Mouse (Mus musculus) embryonic facial prominence, embryonic 11.5 days (tissue): ENCODE results near the gene Flt3l. TPM values are rescaled to one million over a fixed set of nuclear protein-coding genes. Genes with fewer than 3 reads are reported as not detected.

Experiments used
- ATAC-seq: fragments of 200-750 bp; cut with Nextera tagmentation; replicated peaks from 2 replicates; pipeline ENCODE4 v1.8.0; 2017; ENCODE audit warnings: low read depth; ENCODE audit not compliant: insufficient number of reproducible peaks, low FRiP score, low TSS enrichment
- DNase-seq: peaks from one replicate; pipeline ENCODE4 v3.0.0-alpha.2; 2015; ENCODE audit warnings: low spot score
- H3K27ac ChIP-seq: fragments of 300-500 bp; sonication (generic); replicated peaks from 2 replicates; pipeline ENCODE4 v1.5.1; 2014; ENCODE audit warnings: mild to moderate bottlenecking, low read depth, low read length, control low read depth
- H3K27me3 ChIP-seq: fragments of 300-500 bp; sonication (generic); 2 replicates; pipeline ENCODE4 v1.6.1; 2014; ENCODE audit warnings: mild to moderate bottlenecking, low read length, moderate library complexity, mixed read lengths; ENCODE audit not compliant: control insufficient read depth, insufficient read depth
- H3K36me3 ChIP-seq: fragments of 300-500 bp; sonication (generic); replicated peaks from 2 replicates; pipeline ENCODE4 v1.6.1; 2014; ENCODE audit warnings: low read depth, mild to moderate bottlenecking, low read length, moderate library complexity, mixed read lengths; ENCODE audit not compliant: control insufficient read depth, insufficient read depth
- H3K4me1 ChIP-seq: fragments of 300-500 bp; sonication (generic); 2 replicates; pipeline ENCODE4 v1.6.1; 2014; ENCODE audit warnings: low read length, mixed read lengths; ENCODE audit not compliant: control insufficient read depth, insufficient read depth
- H3K4me2 ChIP-seq: fragments of 300-500 bp; sonication (generic); 2 replicates; pipeline ENCODE4 v1.6.1; 2014; ENCODE audit warnings: low read depth, mild to moderate bottlenecking, control low read depth, low read length, moderate library complexity
- H3K4me3 ChIP-seq: fragments of 300-500 bp; sonication (generic); 2 replicates; pipeline ENCODE4 v1.5.1; 2014; ENCODE audit warnings: low read depth, low read length, control low read depth
- H3K9ac ChIP-seq: fragments of 300-500 bp; sonication (generic); replicated peaks from 2 replicates; pipeline ENCODE4 v1.6.1; 2014; ENCODE audit warnings: mild to moderate bottlenecking, control low read depth, low read length
- H3K9me3 ChIP-seq: fragments of 300-500 bp; sonication (generic); replicated peaks from 2 replicates; pipeline ENCODE4 v1.6.1; 2016; ENCODE audit warnings: mild to moderate bottlenecking, low read length, inconsistent platforms, mixed read lengths; ENCODE audit not compliant: control insufficient read depth
- WGBS: fragments of 180-500 bp; shearing (Covaris S2); extraction: QIAGEN DNeasy Blood & Tissue Kit; methylation state at CpG from one replicate; pipeline ENCODE4 v1.1.7; 2014; 5-methylcytosine and 5-hydroxymethylcytosine counted together
- polyA plus RNA-seq: library from polyadenylated mRNA; unstranded; fragments of >200 nt; fragmentation: Nextera tagmentation; extraction: Ambion mirVana; gene quantifications from 2 replicates; pipeline ENCODE4 v1.2.1, GENCODE M21; 2014

Flt3l gene
- polyA plus RNA-seq, 1 experiment from 2014 or later: 0.52 TPM

GRCm38 (mm10) chr7:45105491-45105890 lies 30.7 kb downstream of the Flt3l start:
- no peak overlapping the region for H3K27ac ChIP-seq
- no peak overlapping the region for H3K4me3 ChIP-seq
- H3K27me3 ChIP-seq: no peaks in the 10 kb centered on the region
- no peak overlapping the region for H3K9ac ChIP-seq
- 79% methylated on average over 8 of the region's 8 CpGs for WGBS
- no peak overlapping the region for H3K4me2 ChIP-seq
- no peaks in the 10 kb centered on the region for H3K9me3 ChIP-seq
- no peaks in the 10 kb centered on the region; the same call in 1 of the 2 replicates for H3K4me1 ChIP-seq
- DNase-seq (no peak), ATAC-seq (no peak)
- H3K36me3 ChIP-seq: no peaks in the 10 kb centered on the region

DNA sequence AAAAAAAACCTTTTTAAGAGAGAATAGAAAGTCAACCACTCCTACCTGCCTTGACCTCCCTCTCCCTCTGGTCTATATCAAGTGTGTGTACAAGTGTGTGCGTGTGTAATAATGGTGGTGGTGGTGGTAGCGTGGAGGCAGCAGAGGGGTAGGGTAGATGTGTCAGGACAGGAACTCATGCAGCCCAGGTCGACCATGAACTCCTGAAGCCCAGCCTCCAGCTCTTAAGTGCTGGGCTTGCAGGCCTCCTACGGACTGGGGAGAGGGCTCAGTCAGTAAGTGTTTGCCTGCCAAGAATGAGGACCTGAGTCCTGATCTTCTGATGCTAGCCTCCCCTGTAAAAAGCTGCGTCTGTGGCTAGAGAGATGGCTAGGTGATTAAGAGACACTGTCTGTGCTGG lies 31.3 kb downstream of the Flt3l start:
- H3K36me3 ChIP-seq: no peaks in the 10 kb centered on the region
- no peak overlapping the region for H3K9ac ChIP-seq
- DNase-seq (no peak), ATAC-seq (no peak)
- no peaks in the 10 kb centered on the region for H3K9me3 ChIP-seq
- WGBS: 77% methylated on average over 5 of the region's 5 CpGs
- H3K27ac ChIP-seq: no peak overlapping the region
- H3K4me1 ChIP-seq: no peaks in the 10 kb centered on the region; the same call in 1 of the 2 replicates
- no peaks in the 10 kb centered on the region for H3K27me3 ChIP-seq
- no peak overlapping the region for H3K4me2 ChIP-seq
- no peak overlapping the region for H3K4me3 ChIP-seq

DNA sequence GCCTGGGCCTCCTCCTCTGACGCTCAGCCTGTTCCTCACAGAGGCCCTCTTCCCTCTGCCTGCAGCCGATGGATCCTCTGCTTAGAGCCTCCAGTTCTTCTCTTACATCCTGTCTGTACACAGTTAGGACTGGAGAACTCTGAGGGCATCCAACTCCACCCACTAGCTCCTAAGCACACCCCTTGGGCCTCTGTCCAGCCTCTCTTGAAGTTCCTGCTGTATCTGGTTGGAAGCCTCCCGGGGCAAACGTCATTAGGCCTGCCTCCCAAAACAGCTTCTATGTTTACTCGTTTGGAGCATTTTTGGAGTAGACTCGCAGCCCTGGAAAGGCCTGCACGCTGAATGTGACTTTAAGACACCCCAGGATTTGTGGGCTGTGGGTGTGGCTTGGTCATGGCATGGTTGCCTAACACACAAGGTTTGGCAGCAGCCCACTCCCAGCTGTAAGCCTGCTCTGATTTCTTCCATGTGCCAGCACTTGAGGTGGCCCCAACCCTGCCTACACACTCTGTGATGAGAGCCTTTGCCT lies 32.5 kb downstream of the Flt3l start, which contains the start of gene Fcgrt:
Fcgrt (minus strand) TSS at position 200 of the 529 bp plus-strand sequence.
- ATAC-seq (peak; percentile 50; the same call in 1 of the 2 replicates), DNase-seq (no peak)
- no peak within 1 kb of the TSS for H3K4me3 ChIP-seq
- no peaks in the 10 kb centered on the region for H3K36me3 ChIP-seq
- no peaks in the 10 kb centered on the region for H3K27me3 ChIP-seq
- 57% methylated on average over 7 of the region's 7 CpGs for WGBS
- peak within 1 kb of the TSS; percentile 7; the same call in 1 of the 2 replicates for H3K4me2 ChIP-seq
- no peaks in the 10 kb centered on the region; the same call in 1 of the 2 replicates for H3K4me1 ChIP-seq
- peak within 1 kb of the TSS; percentile 62 for H3K27ac ChIP-seq
- peak within 1 kb of the TSS; percentile 43 for H3K9ac ChIP-seq
- H3K9me3 ChIP-seq: no peaks in the 10 kb centered on the region

GRCm38 (mm10) chr7:45102940-45103585 lies 33.2 kb downstream of the Flt3l start:
- 51% methylated on average over 9 of the region's 9 CpGs for WGBS
- peak overlapping the region; percentile 7; the same call in 1 of the 2 replicates for H3K4me2 ChIP-seq
- no peak overlapping the region for H3K4me3 ChIP-seq

DNA sequence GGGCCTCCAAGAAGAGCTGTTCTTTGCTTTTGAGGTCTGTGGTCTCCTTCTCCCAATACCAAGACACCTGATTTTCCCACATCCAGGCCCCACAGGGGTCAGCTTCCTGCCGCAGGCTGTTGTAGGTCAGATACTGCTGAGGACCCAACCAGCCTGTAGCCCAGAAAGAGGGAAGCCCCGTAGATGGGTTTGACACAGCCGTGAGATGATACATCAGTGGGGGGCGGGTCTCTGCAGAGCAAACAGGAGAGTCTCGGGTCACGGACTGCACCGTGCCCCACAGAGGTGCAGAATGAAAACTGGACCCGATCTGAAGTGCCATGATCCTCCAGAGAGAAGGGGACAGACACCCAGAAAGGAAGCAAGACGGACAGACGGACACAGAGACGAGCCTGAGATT lies 33.8 kb downstream of the Flt3l start:
- Histone ChIP-seq H3K27me3 (no peaks in the 10 kb centered on the region), H3K9ac (no peak overlapping the region), H3K9me3 (no peaks in the 10 kb centered on the region), H3K4me3 (no peak overlapping the region), H3K27ac (no peak overlapping the region), H3K4me1 (no peaks in the 10 kb centered on the region; the same call in 1 of the 2 replicates), H3K4me2 (no peak overlapping the region), H3K36me3 (no peaks in the 10 kb centered on the region)
- no peak for DNase-seq
- no peak for ATAC-seq
- 89% methylated on average over 11 of the region's 11 CpGs for WGBS

More at GRCm38 (mm10) chr7:45102940-45103585, 33.2 kb downstream of the Flt3l start:
- H3K9me3 ChIP-seq: no peaks in the 10 kb centered on the region
- H3K27me3 ChIP-seq: no peaks in the 10 kb centered on the region
- DNase-seq: no peak
- peak overlapping the region; percentile 43 for H3K9ac ChIP-seq
- ATAC-seq: no peak
- no peaks in the 10 kb centered on the region for H3K36me3 ChIP-seq
- no peaks in the 10 kb centered on the region; the same call in 1 of the 2 replicates for H3K4me1 ChIP-seq
- peak overlapping the region; percentile 62; the same call in 1 of the 2 replicates for H3K27ac ChIP-seq

GRCm38 (mm10) chr7:45100046-45100445 lies 36.2 kb downstream of the Flt3l start:
- ATAC-seq: no peak
- no peaks in the 10 kb centered on the region for H3K9me3 ChIP-seq

DNA sequence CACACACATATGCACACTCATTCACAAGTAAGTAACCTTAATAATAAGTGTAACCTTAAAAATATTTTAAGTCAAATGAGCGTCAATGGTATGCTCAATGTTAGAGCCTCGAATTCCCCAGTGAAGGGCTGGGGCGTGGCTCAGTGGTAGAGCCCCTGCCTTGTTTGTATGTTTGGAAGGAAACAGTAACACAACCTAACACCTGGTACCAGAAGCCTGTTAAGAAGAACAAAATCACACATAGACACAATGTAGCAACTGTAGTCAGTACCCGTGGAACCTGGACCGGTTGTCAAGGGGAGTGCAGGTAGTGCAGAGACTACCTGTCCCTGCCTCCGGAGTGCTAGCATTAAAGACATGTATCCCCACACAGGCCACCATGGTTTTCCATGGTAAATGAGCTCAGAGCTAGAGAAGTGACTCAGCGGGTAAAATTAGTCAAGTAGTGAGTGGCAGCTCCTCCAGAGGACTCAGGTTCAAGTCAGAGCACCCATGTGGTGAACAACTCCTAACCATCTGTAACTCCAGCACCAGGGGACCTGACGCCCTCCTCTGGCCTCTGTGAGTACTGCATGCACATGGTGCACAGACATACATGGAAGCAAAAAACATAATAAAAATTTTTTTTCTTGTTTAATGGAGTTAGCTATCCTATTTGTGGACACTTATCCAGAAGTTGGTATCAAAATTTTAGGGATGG lies 37.5 kb downstream of the Flt3l start:
- no peaks in the 10 kb centered on the region for H3K27me3 ChIP-seq
- H3K27ac ChIP-seq: no peak overlapping the region
- H3K4me3 ChIP-seq: no peak overlapping the region
- H3K9me3 ChIP-seq: no peaks in the 10 kb centered on the region
- ATAC-seq (no peak), DNase-seq (no peak)
- WGBS: 89% methylated on average over 8 of the region's 8 CpGs
- H3K9ac ChIP-seq: no peak overlapping the region
- no peaks in the 10 kb centered on the region; the same call in 1 of the 2 replicates for H3K4me1 ChIP-seq
- H3K36me3 ChIP-seq: no peaks in the 10 kb centered on the region
- no peak overlapping the region for H3K4me2 ChIP-seq

More at GRCm38 (mm10) chr7:45100046-45100445, 36.2 kb downstream of the Flt3l start:
- 95% methylated on average over 6 of the region's 6 CpGs for WGBS
- no peak for DNase-seq
- H3K27me3 ChIP-seq: no peaks in the 10 kb centered on the region
- no peak overlapping the region for H3K27ac ChIP-seq
- no peak overlapping the region for H3K4me3 ChIP-seq
- H3K36me3 ChIP-seq: no peaks in the 10 kb centered on the region
- no peak overlapping the region for H3K9ac ChIP-seq
- no peaks in the 10 kb centered on the region; the same call in 1 of the 2 replicates for H3K4me1 ChIP-seq
- no peak overlapping the region for H3K4me2 ChIP-seq

- H3K27me3 ChIP-seq: no peaks in the 10 kb centered on the region
- no peaks in the 10 kb centered on the region for H3K9me3 ChIP-seq
- no peak overlapping the region for H3K9ac ChIP-seq
- 52% methylated on average over 6 of the region's 6 CpGs for WGBS
- DNase-seq (no peak), ATAC-seq (no peak)
- H3K4me3 ChIP-seq: no peak overlapping the region
- no peak overlapping the region for H3K27ac ChIP-seq
- no peaks in the 10 kb centered on the region for H3K4me1 ChIP-seq
- no peak overlapping the region for H3K4me2 ChIP-seq
- H3K36me3 ChIP-seq: no peaks in the 10 kb centered on the region
These were observed 38.8 kb downstream of the Flt3l start for GRCm38 (mm10) chr7:45097479-45097878.
